Mouse (Mus musculus) brain, embryonic 18.5 days (tissue): Measurements from ENCODE around the gene Gm5431.

Experiments
- DNase-seq: peaks from one replicate; pipeline ENCODE4 v3.0.0-alpha.2; 2012; ENCODE audit warnings: low read depth, low spot score

Gene Gm5431

GRCm38 (mm10) chr11:48838879-48839680, 62.9 kb downstream of the Gm5431 start:
- DNase-seq, result no peak

GRCm38 (mm10) chr11:48838181-48838797, 63.7 kb downstream of the Gm5431 start:
- DNase-seq, result no peak
